Mouse (Mus musculus) hindbrain, embryonic 16.5 days (tissue): ENCODE data around the gene Krtap28-13. TPM values are rescaled to one million over a fixed set of nuclear protein-coding genes. Genes with fewer than 3 reads are reported as not detected.

Source experiments
- ATAC-seq: fragments of 200-750 bp; cut with Nextera tagmentation; 2 replicates; pipeline ENCODE4 v1.8.0; 2017; ENCODE audit warnings: moderate TSS enrichment, moderate library complexity
- H3K27ac ChIP-seq: fragments of 300-500 bp; sonication (generic); 2 replicates; pipeline ENCODE4 v1.5.1; 2014; ENCODE audit warnings: low read depth, mild to moderate bottlenecking, control low read depth, low read length, moderate library complexity
- H3K27me3 ChIP-seq: fragments of 300-500 bp; sonication (generic); replicated peaks from 2 replicates; pipeline ENCODE4 v1.6.1; 2014; ENCODE audit warnings: low read length; ENCODE audit not compliant: control insufficient read depth, insufficient read depth
- H3K36me3 ChIP-seq: fragments of 300-500 bp; sonication (generic); 2 replicates; pipeline ENCODE4 v1.6.1; 2014; ENCODE audit warnings: mild to moderate bottlenecking, low read length, moderate library complexity, mixed read lengths; ENCODE audit not compliant: control insufficient read depth, insufficient read depth
- H3K4me1 ChIP-seq: fragments of 300-500 bp; sonication (generic); 2 replicates; pipeline ENCODE4 v1.6.1; 2014; ENCODE audit warnings: low read depth, low read length; ENCODE audit not compliant: control insufficient read depth, insufficient read depth
- H3K4me2 ChIP-seq: fragments of 300-500 bp; sonication (generic); 2 replicates; pipeline ENCODE4 v1.6.1; 2014; ENCODE audit warnings: mild to moderate bottlenecking, low read length, control low read depth, moderate library complexity
- H3K4me3 ChIP-seq: fragments of 300-500 bp; sonication (generic); 2 replicates; pipeline ENCODE4 v1.5.1; 2014; ENCODE audit warnings: mild to moderate bottlenecking, low read length, control low read depth, moderate library complexity
- H3K9ac ChIP-seq: fragments of 300-500 bp; sonication (generic); 2 replicates; pipeline ENCODE4 v1.6.1; 2014; ENCODE audit warnings: low read depth, mild to moderate bottlenecking, control low read depth, low read length, moderate library complexity
- H3K9me3 ChIP-seq: fragments of 300-500 bp; sonication (generic); 2 replicates; pipeline ENCODE4 v1.6.1; 2014; ENCODE audit warnings: mild to moderate bottlenecking, low read length, moderate library complexity; ENCODE audit not compliant: control insufficient read depth
- WGBS: fragments of 180-500 bp; shearing (Covaris S2); extraction: QIAGEN DNeasy Blood & Tissue Kit; methylation state at CpG from one replicate; pipeline ENCODE4 v1.1.7; 2014; 5-methylcytosine and 5-hydroxymethylcytosine counted together
- polyA plus RNA-seq: library from polyadenylated mRNA; unstranded; fragments of >200 nt; fragmentation: Nextera tagmentation; extraction: Ambion mirVana; gene quantifications from 2 replicates; pipeline ENCODE4 v1.2.1, GENCODE M21; 2015

The Krtap28-13 gene
- polyA plus RNA-seq, 1 experiment from 2014 or later: not detected

GRCm38 (mm10) chr1:83107410-83107978 is 46.8 kb downstream of the Krtap28-13 start:
- no peak for ATAC-seq
- Histone ChIP-seq H3K36me3 (no peaks in the 10 kb centered on the region), H3K27me3 (no peaks in the 10 kb centered on the region), H3K4me3 (no peak overlapping the region), H3K27ac (no peak overlapping the region), H3K4me2 (no peak overlapping the region), H3K9me3 (no peaks in the 10 kb centered on the region), H3K9ac (no peak overlapping the region), H3K4me1 (no peaks in the 10 kb centered on the region)
- 79% methylated on average over 5 of the region's 5 CpGs for WGBS

- Histone ChIP-seq H3K36me3 (no peaks in the 10 kb centered on the region), H3K4me2 (no peak overlapping the region), H3K9ac (no peak overlapping the region), H3K27me3 (no peaks in the 10 kb centered on the region), H3K4me3 (no peak overlapping the region), H3K9me3 (no peaks in the 10 kb centered on the region), H3K27ac (no peak overlapping the region), H3K4me1 (no peaks in the 10 kb centered on the region)
- no peak for ATAC-seq
Measured at GRCm38 (mm10) chr1:83110992-83111391, 50.3 kb downstream of the Krtap28-13 start.

Other genes starting within 250 kb of the Krtap28-13 start
- 23.9 and 27.7 TPM in 2 replicates for gene Agfg1, start 221.4 kb upstream of the Krtap28-13 start, polyA plus RNA-seq
- gene A030005L19Rik, start 147.6 kb upstream of the Krtap28-13 start, polyA plus RNA-seq: 0.20 TPM in 1 of 2 replicates, not detected in the other
- not detected in 2 replicates for gene A030014E15Rik, start 136.0 kb upstream of the Krtap28-13 start, polyA plus RNA-seq
- gene Gm6217, start 129.5 kb upstream of the Krtap28-13 start, polyA plus RNA-seq: not detected in 2 replicates
- not detected in 2 replicates for gene A030003K21Rik, start 117.5 kb upstream of the Krtap28-13 start, polyA plus RNA-seq
- gene Gm7544, start 104.9 kb upstream of the Krtap28-13 start, polyA plus RNA-seq: not detected in 2 replicates
- not detected in 2 replicates for gene Gm47955, start 100.6 kb upstream of the Krtap28-13 start, polyA plus RNA-seq
- gene Gm47959, start 60.4 kb upstream of the Krtap28-13 start, polyA plus RNA-seq: not detected in 2 replicates
- gene Slc19a3, start 22.5 kb upstream of the Krtap28-13 start, polyA plus RNA-seq: 0.75 and 1.6 TPM in 2 replicates
- not detected in 2 replicates for gene Krtap28-10, start 18.4 kb upstream of the Krtap28-13 start, polyA plus RNA-seq
- gene Gm47969, start 16.0 kb upstream of the Krtap28-13 start, polyA plus RNA-seq: not detected in 2 replicates
- not detected in 2 replicates for gene A030005K14Rik, start 1.6 kb upstream of the Krtap28-13 start, polyA plus RNA-seq
- not detected in 2 replicates for gene Ccl20, start 55.8 kb downstream of the Krtap28-13 start, polyA plus RNA-seq
- gene Daw1, start 98.8 kb downstream of the Krtap28-13 start, polyA plus RNA-seq: 1.7 and 2.3 TPM in 2 replicates